Mouse (Mus musculus) midbrain, postnatal 0 days (tissue): ENCODE results near the gene Marcksl1. TPM values are rescaled to one million over a fixed set of nuclear protein-coding genes. Genes with fewer than 3 reads are reported as not detected.

ENCODE experiments used
- ATAC-seq: fragments of 200-750 bp; cut with Nextera tagmentation; 2 replicates; pipeline ENCODE4 v1.8.0; 2017; ENCODE audit warnings: moderate number of reproducible peaks, mild to moderate bottlenecking, moderate TSS enrichment, moderate library complexity; ENCODE audit not compliant: low FRiP score
- DNase-seq: peaks from one replicate; pipeline ENCODE4 v3.0.0-alpha.2; 2015; ENCODE audit warnings: low spot score
- H3K27ac ChIP-seq: fragments of 300-500 bp; sonication (generic); 2 replicates; pipeline ENCODE4 v1.5.1; 2014; ENCODE audit warnings: low read depth, mild to moderate bottlenecking, low read length, mixed read lengths
- H3K27me3 ChIP-seq: fragments of 300-500 bp; sonication (generic); 2 replicates; pipeline ENCODE4 v1.6.1; 2014; ENCODE audit warnings: low read length, control low read depth, mixed read lengths; ENCODE audit not compliant: insufficient read depth
- H3K36me3 ChIP-seq: fragments of 300-500 bp; sonication (generic); 2 replicates; pipeline ENCODE4 v1.6.1; 2014; ENCODE audit warnings: low read length, control low read depth, mixed read lengths; ENCODE audit not compliant: insufficient read depth
- H3K4me1 ChIP-seq: fragments of 300-500 bp; sonication (generic); 2 replicates; pipeline ENCODE4 v1.6.1; 2014; ENCODE audit warnings: mild to moderate bottlenecking, control low read depth, antibody characterized with exemption, low read length, mixed read lengths; ENCODE audit not compliant: insufficient read depth
- H3K4me2 ChIP-seq: fragments of 300-500 bp; sonication (generic); 2 replicates; pipeline ENCODE4 v1.6.1; 2014; ENCODE audit warnings: low read depth, mild to moderate bottlenecking, low read length, mixed read lengths; ENCODE audit not compliant: poor library complexity, severe bottlenecking
- H3K4me3 ChIP-seq: fragments of 300-500 bp; sonication (generic); 2 replicates; pipeline ENCODE4 v1.5.1; 2014; ENCODE audit warnings: low read depth, mild to moderate bottlenecking, low read length, moderate library complexity
- H3K9ac ChIP-seq: fragments of 300-500 bp; sonication (generic); replicated peaks from 2 replicates; pipeline ENCODE4 v1.6.1; 2014; ENCODE audit warnings: mild to moderate bottlenecking, low read length, moderate library complexity, mixed read lengths; ENCODE audit not compliant: poor library complexity, severe bottlenecking
- H3K9me3 ChIP-seq: fragments of 300-500 bp; sonication (generic); 2 replicates; pipeline ENCODE4 v1.6.1; 2016; ENCODE audit warnings: low read length, control low read depth
- CTCF ChIP-seq: IDR thresholded peaks from 2 replicates; pipeline ENCODE4 v1.5.1; 2016; ENCODE audit warnings: antibody characterized with exemption, mild to moderate bottlenecking
- WGBS: fragments of 180-500 bp; shearing (Covaris S2); extraction: QIAGEN DNeasy Blood & Tissue Kit; methylation state at CpG from one replicate; pipeline ENCODE4 v1.1.7; 2014; 5-methylcytosine and 5-hydroxymethylcytosine counted together
- polyA plus RNA-seq: library from polyadenylated mRNA; unstranded; fragments of >200 nt; fragmentation: Nextera tagmentation; extraction: Ambion mirVana; gene quantifications from 2 replicates; pipeline ENCODE4 v1.2.1, GENCODE M21; 2015
- total RNA-seq: library from RNA; depleted of rRNA; stranded (reverse); fragments of >200 nt; gene quantifications from 2 replicates; pipeline ENCODE4 v1.2.3, GENCODE M21; 2014

Gene Marcksl1
- total and polyA plus RNA-seq, 2 experiments from 2014 or later: 1,586 to 1,776 TPM

DNA sequence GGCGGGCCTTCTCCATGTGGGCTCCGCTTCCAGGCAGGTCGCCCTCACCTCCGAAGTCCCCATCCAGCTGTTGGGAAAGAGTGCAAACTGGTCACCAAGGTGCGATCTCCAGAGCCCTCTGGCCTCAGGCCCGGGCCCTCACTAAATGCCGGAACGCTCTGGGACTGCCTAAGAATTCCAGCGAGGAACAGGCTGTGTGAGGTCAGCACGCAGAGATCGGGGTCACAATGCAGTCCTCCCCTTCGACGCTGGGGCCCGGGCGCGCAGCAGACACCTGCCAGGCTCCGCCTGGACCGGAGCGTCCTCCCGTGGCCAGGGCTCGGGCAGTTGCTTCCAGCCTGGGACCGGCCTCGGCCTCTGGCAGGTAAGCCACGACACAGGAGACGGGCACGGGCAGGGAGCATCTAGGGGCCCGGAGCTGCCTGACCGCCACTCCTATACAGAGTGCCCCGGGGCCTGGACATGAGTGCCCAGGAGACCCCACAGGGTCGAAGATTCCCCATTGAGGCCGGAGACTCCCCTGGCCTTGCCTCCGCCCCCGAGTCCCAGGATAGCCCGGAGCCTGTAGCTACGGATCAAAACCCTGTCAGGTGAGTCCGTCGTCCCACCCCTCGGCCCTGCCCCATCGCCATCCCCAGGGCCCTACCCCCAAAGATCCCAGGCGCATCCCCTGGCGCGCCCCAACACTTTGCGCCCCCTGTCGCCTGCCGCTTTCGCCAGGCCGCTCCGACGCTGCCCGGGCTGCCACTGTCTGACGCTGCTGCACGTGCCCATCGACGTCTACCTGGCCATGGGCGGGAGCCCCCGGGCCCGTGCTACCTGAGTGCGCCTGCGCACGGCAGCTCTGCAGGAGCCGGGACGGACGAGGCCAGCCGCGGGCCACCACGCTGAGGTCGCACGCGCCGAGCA is 22.2 kb upstream of the Marcksl1 start, which contains the start of the genes Tssk3 and Fam229a:
Gene Tssk3, minus strand, starts transcription at position 51 of the 909 bp plus-strand sequence.
Gene Fam229a, plus strand, starts transcription at position 219 of the 909 bp plus-strand sequence.
- TF ChIP-seq CTCF: peak; percentile 57
- DNase-seq (peak; percentile 70), ATAC-seq (peak; percentile 53; the same call in 1 of the 2 replicates)
- Histone ChIP-seq H3K27ac (0 out of 2 replicates have a peak within 1 kb of the TSS, but pooled peaks have one; percentile 12), H3K9me3 (no peaks in the 10 kb centered on the region), H3K4me2 (peak within 1 kb of the TSS; percentile 47), H3K9ac (peak within 1 kb of the TSS; percentile 37), H3K4me1 (0 out of 2 replicates have a peak, but pooled peaks cover 4% of the 10 kb centered on the region), H3K27me3 (no peaks in the 10 kb centered on the region), H3K4me3 (peak within 1 kb of the TSS; percentile 26), H3K36me3 (peaks cover 28% of the 10 kb centered on the region)
- WGBS: 5% methylated on average over 60 of the region's 70 CpGs

DNA sequence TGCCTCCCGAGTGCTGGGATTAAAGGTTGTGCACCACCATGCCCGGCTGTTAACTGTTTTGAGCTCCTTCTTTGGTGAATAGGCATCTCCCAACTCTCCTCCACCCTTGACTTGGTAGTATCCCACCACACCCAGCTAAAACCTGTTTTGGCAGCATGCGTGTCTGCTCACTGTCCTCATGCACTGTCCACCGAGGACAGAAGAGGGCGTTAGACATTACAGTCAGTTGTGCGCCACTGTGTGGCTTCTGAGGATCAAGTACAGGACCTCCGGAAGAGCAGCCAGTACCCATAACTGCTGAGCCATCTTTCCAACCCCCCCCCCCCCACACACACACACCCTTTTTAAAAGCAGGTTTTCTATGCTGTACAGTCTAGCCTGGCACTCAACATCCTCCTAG is 18.7 kb upstream of the Marcksl1 start:
- Histone ChIP-seq H3K4me3 (no peak overlapping the region), H3K36me3 (no peaks in the 10 kb centered on the region), H3K27ac (no peak overlapping the region), H3K9ac (no peak overlapping the region), H3K27me3 (no peaks in the 10 kb centered on the region), H3K9me3 (no peaks in the 10 kb centered on the region), H3K4me1 (peaks cover 13% of the 10 kb centered on the region), H3K4me2 (no peak overlapping the region)
- DNase-seq (no peak), ATAC-seq (no peak)
- peak; percentile 45 for TF ChIP-seq CTCF
- 72% methylated on average over 7 of the region's 7 CpGs for WGBS

DNA sequence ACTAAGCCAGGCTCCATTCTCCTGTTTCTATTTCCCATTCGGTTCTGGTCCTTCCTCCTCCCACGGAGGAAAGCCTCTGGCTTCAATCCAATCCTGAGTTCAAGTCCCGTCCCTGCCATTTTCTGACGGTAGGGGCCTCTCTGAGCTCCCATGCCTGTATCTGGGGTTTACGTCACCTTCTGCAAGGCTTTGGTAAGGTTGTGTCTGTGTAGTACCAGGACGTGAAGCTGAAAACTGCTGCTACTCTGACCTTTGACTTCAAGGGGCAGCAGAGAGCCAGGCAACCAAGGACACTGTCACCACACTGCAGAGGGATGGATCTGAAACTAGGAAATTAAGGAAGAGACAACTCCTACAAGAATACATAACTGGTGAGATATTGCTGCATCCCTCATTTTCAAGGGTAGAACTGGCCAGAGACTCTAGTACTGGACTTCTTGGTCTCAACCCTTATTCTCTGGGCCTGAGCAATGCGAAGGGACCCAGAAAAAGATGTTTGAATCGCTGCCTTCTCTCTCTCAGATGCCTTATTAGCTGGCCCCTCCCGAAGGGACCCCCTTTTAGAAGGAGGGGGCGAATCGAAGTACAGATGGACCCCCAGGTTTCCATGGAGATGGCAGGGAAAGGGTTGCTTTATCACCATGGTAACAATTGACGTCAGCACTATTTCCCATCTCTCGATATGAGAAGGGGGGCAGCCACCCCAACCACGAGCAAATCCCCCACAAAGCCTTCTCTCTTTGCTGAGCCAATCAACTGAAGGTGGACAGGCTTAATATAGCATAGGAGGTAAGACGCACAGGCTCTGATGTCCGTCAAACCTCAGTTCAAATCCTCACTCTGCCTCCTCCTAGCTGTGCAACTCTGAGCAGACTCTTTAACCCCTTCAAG is 17.5 kb upstream of the Marcksl1 start:
- H3K9me3 ChIP-seq: no peaks in the 10 kb centered on the region
- ATAC-seq: peak; percentile 60

DNA sequence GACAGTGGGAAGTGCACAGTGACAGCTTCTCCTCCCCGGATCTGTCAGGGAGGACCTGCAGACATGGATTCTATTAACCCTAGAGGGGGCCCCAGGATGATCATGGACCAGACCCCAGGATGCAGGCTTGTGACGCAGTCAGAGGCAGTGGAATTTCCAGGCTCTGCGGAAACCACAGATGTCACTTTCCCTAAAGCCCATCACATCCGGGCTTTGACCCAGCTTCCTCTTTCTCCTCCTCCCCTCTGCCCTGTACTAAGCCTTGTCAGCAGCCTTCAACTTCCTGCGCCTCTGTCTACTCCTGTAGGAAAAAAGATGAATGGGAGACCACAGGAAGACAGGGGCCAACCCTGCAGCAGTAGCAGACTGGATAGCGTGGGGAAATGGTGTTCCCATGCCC is 16.8 kb upstream of the Marcksl1 start:
- peak; percentile 18; the same call in 1 of the 2 replicates for ATAC-seq
- no peak for TF ChIP-seq CTCF
- Histone ChIP-seq H3K27me3 (no peaks in the 10 kb centered on the region), H3K36me3 (no peaks in the 10 kb centered on the region), H3K9me3 (no peaks in the 10 kb centered on the region), H3K4me2 (peak overlapping the region; percentile 26), H3K4me3 (0 out of 2 replicates have a peak overlapping the region, but pooled peaks have one; percentile 14), H3K27ac (peak overlapping the region; percentile 86), H3K4me1 (peaks cover 11% of the 10 kb centered on the region), H3K9ac (peak overlapping the region; percentile 26)
- DNase-seq: no peak
- 32% methylated on average over 6 of the region's 6 CpGs for WGBS

More for the DNA sequence above, 17.5 kb upstream of the Marcksl1 start:
- peak; percentile 64 for TF ChIP-seq CTCF
- H3K9ac ChIP-seq: peak overlapping the region; percentile 26
- H3K4me2 ChIP-seq: peak overlapping the region; percentile 26
- H3K4me1 ChIP-seq: peaks cover 13% of the 10 kb centered on the region
- peak overlapping the region; percentile 86 for H3K27ac ChIP-seq
- peak; percentile 93 for DNase-seq
- no peaks in the 10 kb centered on the region for H3K36me3 ChIP-seq
- no peaks in the 10 kb centered on the region for H3K27me3 ChIP-seq
- WGBS: 12% methylated on average over 16 of the region's 16 CpGs
- H3K4me3 ChIP-seq: 0 out of 2 replicates have a peak overlapping the region, but pooled peaks have one; percentile 14

DNA sequence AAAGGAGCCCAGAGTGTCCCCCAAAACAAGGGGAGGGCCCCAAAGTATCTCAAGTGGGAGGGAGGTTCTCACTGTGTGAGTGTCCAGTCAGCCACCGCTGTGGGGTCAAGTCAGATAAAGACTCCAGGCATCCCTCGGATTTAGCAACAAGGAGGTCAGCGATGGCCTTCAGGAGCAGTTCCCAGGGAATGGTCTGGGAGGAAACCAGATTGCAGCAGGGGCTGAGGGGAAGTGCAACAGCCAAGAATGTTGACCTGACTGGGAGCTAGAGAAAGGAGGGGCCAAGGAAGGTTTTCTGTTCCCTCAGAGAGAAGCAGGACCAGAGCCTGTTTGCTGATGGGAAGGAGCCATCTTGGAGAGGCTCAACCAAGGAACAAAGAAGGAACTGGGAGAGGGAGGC is 14.4 kb upstream of the Marcksl1 start:
- Histone ChIP-seq H3K36me3 (no peaks in the 10 kb centered on the region), H3K4me3 (no peak overlapping the region), H3K9me3 (no peaks in the 10 kb centered on the region), H3K4me1 (peaks cover 9% of the 10 kb centered on the region), H3K27me3 (no peaks in the 10 kb centered on the region), H3K4me2 (no peak overlapping the region), H3K9ac (no peak overlapping the region), H3K27ac (no peak overlapping the region)
- no peak for ATAC-seq
- DNase-seq: no peak
- WGBS: 67% methylated on average over 3 of the region's 3 CpGs
- TF ChIP-seq CTCF: no peak
